Mouse (Mus musculus): Measurements from ENCODE around the gene Olfr1287.

DNA sequence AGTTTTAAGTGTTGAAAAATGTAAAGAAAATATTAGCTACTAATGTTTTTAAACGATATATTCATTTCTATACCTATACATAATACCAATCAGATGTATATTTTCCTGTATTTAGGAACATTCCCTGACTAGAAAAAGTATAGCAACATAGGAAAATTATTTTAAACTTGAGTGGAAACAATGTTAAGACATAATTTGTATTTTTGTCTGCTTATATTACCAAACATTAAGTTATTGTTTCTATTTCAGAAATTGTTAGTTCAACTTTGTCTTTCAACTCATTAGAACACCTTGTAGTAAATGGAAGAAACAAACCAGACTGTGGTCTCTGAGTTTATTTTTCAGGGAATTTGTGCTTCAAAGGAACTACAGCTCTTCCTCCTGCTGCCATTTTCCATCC lies at the start of gene Olfr1287:
- TF ChIP-seq TAL1 (IDR thresholded peaks at IDR 0.05; ENCODE audit: low read length) (no peak), ETS1 (IDR thresholded peaks at IDR 0.05; ENCODE audit: low read depth, low read length) (no peak), CHD2 (IDR thresholded peaks at IDR 0.05; ENCODE audit: low read length) (no peak), UBTF (IDR thresholded peaks at IDR 0.05; ENCODE audit: borderline replicate concordance, insufficient read depth, low read depth, low read length) (no peak), CHD1 (IDR thresholded peaks at IDR 0.05; ENCODE audit: low read depth, low read length) (no peak)

All from MEL (cell line).